Mouse (Mus musculus) adrenal gland, postnatal 10 days (tissue): ENCODE data around the gene Cldn12. TPM values are rescaled to one million over a fixed set of nuclear protein-coding genes. Genes with fewer than 3 reads are reported as not detected.

Experiments
- DNase-seq: peaks from one replicate; pipeline ENCODE4 v3.0.0; 2021; ENCODE audit warnings: mixed read lengths
- total RNA-seq, 2 experiments: library from RNA; stranded (reverse); gene quantifications; 2 replicates each; pipeline ENCODE4 v1.2.3; 2021

Cldn12 gene
- total RNA-seq, 2 experiments from 2014 or later, result 23.6 to 25.3 TPM

- peak; percentile 35 for DNase-seq
These were observed 20.3 kb downstream of the Cldn12 start for GRCm38 (mm10) chr5:5494269-5495005.

GRCm38 (mm10) chr5:5492163-5492562, 22.6 kb downstream of the Cldn12 start:
- DNase-seq, result no peak

GRCm38 (mm10) chr5:5486071-5486470, 28.7 kb downstream of the Cldn12 start:
- no peak for DNase-seq

- no peak for DNase-seq
These were observed 31.4 kb downstream of the Cldn12 start for GRCm38 (mm10) chr5:5483254-5483858.

GRCm38 (mm10) chr5:5481662-5482061, 33.1 kb downstream of the Cldn12 start:
- DNase-seq, result peak; percentile 21

GRCm38 (mm10) chr5:5479043-5479442, 35.7 kb downstream of the Cldn12 start, which contains the start of gene 1700015F17Rik:
Gene 1700015F17Rik (minus strand): TSS chr5:5479143.
- no peak for DNase-seq

- no peak for DNase-seq
These were observed 38.6 kb downstream of the Cldn12 start for GRCm38 (mm10) chr5:5476133-5476532.

GRCm38 (mm10) chr5:5465256-5465655, 49.5 kb downstream of the Cldn12 start:
- DNase-seq, result no peak

Other genes starting within 250 kb of the Cldn12 start
- gene Cdk14, start 94.6 kb downstream of the Cldn12 start, total RNA-seq, result 10 to 100 TPM; 17.8 to 21.9 TPM
- not detected for gene 1700015F17Rik, start 35.8 kb downstream of the Cldn12 start, total RNA-seq
- gene Gtpbp10, start 44.6 kb upstream of the Cldn12 start, total RNA-seq, result 10 to 100 TPM; 14.9 to 16.7 TPM
- under 1 TPM; 0.30 to 0.36 TPM for gene Gm8773, start 58.8 kb upstream of the Cldn12 start, total RNA-seq
- 1 to 10 TPM; 2.6 to 5.0 TPM for gene Cfap69, start 149.3 kb upstream of the Cldn12 start, total RNA-seq
- 10 to 100 TPM; 23.8 to 24.2 TPM for gene Steap2, start 179.6 kb upstream of the Cldn12 start, total RNA-seq
- gene Steap1, start 234.4 kb upstream of the Cldn12 start, total RNA-seq, result 10 to 100 TPM; 18.5 to 20.1 TPM